Mouse (Mus musculus) heart, postnatal 0 days (tissue): Measurements from ENCODE around the gene Cstad.

Experiments used
- CTCF ChIP-seq: IDR thresholded peaks from 2 replicates; pipeline ENCODE4 v1.5.1; 2016; ENCODE audit warnings: antibody characterized with exemption, control low read depth, low read depth
- EP300 ChIP-seq: IDR thresholded peaks from 2 replicates; pipeline ENCODE4 v1.6.1; 2016; ENCODE audit warnings: antibody characterized with exemption, low read depth

GRCm38 (mm10) chr2:30577010-30577409 is 17.8 kb upstream of the Cstad start:
- TF ChIP-seq CTCF (no peak), EP300 (no peak)
